Mouse (Mus musculus) forebrain, embryonic 11.5 days (tissue): Measurements from ENCODE around the gene Slc30a5. TPM values are rescaled to one million over a fixed set of nuclear protein-coding genes. Genes with fewer than 3 reads are reported as not detected.

ENCODE experiments used
- ATAC-seq: fragments of 200-750 bp; cut with Nextera tagmentation; replicated peaks from 2 replicates; pipeline ENCODE4 v1.8.0; 2017; ENCODE audit warnings: moderate TSS enrichment; ENCODE audit not compliant: low FRiP score
- DNase-seq: peaks from one replicate; pipeline ENCODE4 v3.0.0-alpha.2; 2017; ENCODE audit warnings: low spot score
- H3K27ac ChIP-seq: fragments of 300-500 bp; sonication (generic); 2 replicates; pipeline ENCODE4 v1.5.1; 2014; ENCODE audit warnings: low read depth, low read length
- H3K27me3 ChIP-seq: fragments of 300-500 bp; sonication (generic); 2 replicates; pipeline ENCODE4 v1.6.1; 2014; ENCODE audit warnings: mild to moderate bottlenecking, low read length, mixed read lengths; ENCODE audit not compliant: control insufficient read depth, insufficient read depth
- H3K36me3 ChIP-seq: fragments of 300-500 bp; sonication (generic); 2 replicates; pipeline ENCODE4 v1.6.1; 2014; ENCODE audit warnings: mild to moderate bottlenecking, low read length, moderate library complexity, mixed read lengths; ENCODE audit not compliant: control insufficient read depth, insufficient read depth
- H3K4me1 ChIP-seq: fragments of 300-500 bp; sonication (generic); replicated peaks from 2 replicates; pipeline ENCODE4 v1.6.1; 2014; ENCODE audit warnings: low read length, mixed read lengths; ENCODE audit not compliant: control insufficient read depth, insufficient read depth
- H3K4me2 ChIP-seq: fragments of 300-500 bp; sonication (generic); 2 replicates; pipeline ENCODE4 v1.6.1; 2014; ENCODE audit warnings: low read depth, mild to moderate bottlenecking, low read length, moderate library complexity, mixed read lengths; ENCODE audit not compliant: severe bottlenecking
- H3K4me3 ChIP-seq: fragments of 300-500 bp; sonication (generic); 2 replicates; pipeline ENCODE4 v1.5.1; 2014; ENCODE audit warnings: low read depth, low read length
- H3K9ac ChIP-seq: fragments of 300-500 bp; sonication (generic); 2 replicates; pipeline ENCODE4 v1.6.1; 2014; ENCODE audit warnings: low read length
- H3K9me3 ChIP-seq: fragments of 300-500 bp; sonication (generic); 2 replicates; pipeline ENCODE4 v1.6.1; 2016; ENCODE audit warnings: low read length, mixed read lengths; ENCODE audit not compliant: control insufficient read depth
- WGBS: fragments of 180-500 bp; shearing (Covaris S2); extraction: QIAGEN DNeasy Blood & Tissue Kit; methylation state at CpG from one replicate; pipeline ENCODE4 v1.1.7; 2014; 5-methylcytosine and 5-hydroxymethylcytosine counted together
- polyA plus RNA-seq: library from polyadenylated mRNA; unstranded; fragments of >200 nt; fragmentation: Nextera tagmentation; extraction: Ambion mirVana; gene quantifications from 2 replicates; pipeline ENCODE4 v1.2.1, GENCODE M21; 2014

Gene Slc30a5
- polyA plus RNA-seq, 1 experiment from 2014 or later: 47.3 TPM

- Histone ChIP-seq H3K4me2 (no peak overlapping the region), H3K27ac (no peak overlapping the region), H3K4me1 (no peaks in the 10 kb centered on the region), H3K4me3 (no peak overlapping the region), H3K27me3 (no peaks in the 10 kb centered on the region), H3K9me3 (no peaks in the 10 kb centered on the region), H3K9ac (no peak overlapping the region), H3K36me3 (no peaks in the 10 kb centered on the region; the same call in 1 of the 2 replicates)
- no peak for ATAC-seq
- no peak for DNase-seq
- 98% methylated on average over 2 of the region's 2 CpGs for WGBS
These were observed 77.9 kb downstream of the Slc30a5 start for GRCm38 (mm10) chr13:100755329-100755728.

- WGBS: 70% methylated on average over 4 of the region's 4 CpGs
- no peak for DNase-seq
- Histone ChIP-seq H3K9me3 (no peaks in the 10 kb centered on the region), H3K4me2 (no peak overlapping the region), H3K9ac (no peak overlapping the region), H3K27me3 (no peaks in the 10 kb centered on the region), H3K27ac (no peak overlapping the region), H3K4me1 (no peaks in the 10 kb centered on the region), H3K4me3 (no peak overlapping the region), H3K36me3 (no peaks in the 10 kb centered on the region)
- ATAC-seq: no peak
These were observed 79.0 kb downstream of the Slc30a5 start for GRCm38 (mm10) chr13:100754186-100754585.

GRCm38 (mm10) chr13:100753011-100753410, 80.2 kb downstream of the Slc30a5 start:
- Histone ChIP-seq H3K9ac (no peak overlapping the region), H3K27me3 (no peaks in the 10 kb centered on the region), H3K27ac (no peak overlapping the region), H3K4me1 (no peaks in the 10 kb centered on the region), H3K36me3 (no peaks in the 10 kb centered on the region), H3K9me3 (no peaks in the 10 kb centered on the region), H3K4me3 (no peak overlapping the region), H3K4me2 (no peak overlapping the region)
- 88% methylated on average over 6 of the region's 6 CpGs for WGBS
- DNase-seq (no peak), ATAC-seq (no peak)

Other genes with a start within 250 kb of the Slc30a5 start
- 2.7 and 4.1 TPM in 2 replicates for gene Marveld2, start 216.5 kb downstream of the Slc30a5 start, polyA plus RNA-seq
- gene Ak6, start 182.4 kb downstream of the Slc30a5 start, polyA plus RNA-seq: 344 and 354 TPM in 2 replicates
- gene Rad17, start 182.4 kb downstream of the Slc30a5 start, polyA plus RNA-seq: 24.9 and 26.4 TPM in 2 replicates
- gene Taf9, start 181.8 kb downstream of the Slc30a5 start, polyA plus RNA-seq: 22.4 and 22.6 TPM in 2 replicates
- 2.6 and 2.9 TPM in 2 replicates for gene Ccdc125, start 163.7 kb downstream of the Slc30a5 start, polyA plus RNA-seq
- gene Cdk7, start 102.5 kb downstream of the Slc30a5 start, polyA plus RNA-seq: 72.3 and 75.0 TPM in 2 replicates
- gene Mrps36, start 88.8 kb downstream of the Slc30a5 start, polyA plus RNA-seq: 125 and 140 TPM in 2 replicates
- 61.5 and 65.1 TPM in 2 replicates for gene Cenph, start 57.5 kb downstream of the Slc30a5 start, polyA plus RNA-seq
- gene Ccnb1, start 46.9 kb downstream of the Slc30a5 start, polyA plus RNA-seq: 455 and 459 TPM in 2 replicates